Mouse (Mus musculus) spleen, adult 2 months (tissue): ENCODE data around the gene Fbrs.

ENCODE experiments used
- CTCF ChIP-seq: fragments of 200-500 bp; IDR thresholded peaks from 2 replicates; pipeline ENCODE4 v1.5.1; 2011; ENCODE audit warnings: mild to moderate bottlenecking, inconsistent platforms; ENCODE audit not compliant: insufficient read depth, insufficient read length, insufficient replicate concordance; ENCODE audit errors: extremely low read depth
- POLR2A ChIP-seq: fragments of 200-500 bp; IDR thresholded peaks from 2 replicates; pipeline ENCODE4 v1.6.1; 2011; ENCODE audit warnings: low read depth, low read length, inconsistent platforms

DNA sequence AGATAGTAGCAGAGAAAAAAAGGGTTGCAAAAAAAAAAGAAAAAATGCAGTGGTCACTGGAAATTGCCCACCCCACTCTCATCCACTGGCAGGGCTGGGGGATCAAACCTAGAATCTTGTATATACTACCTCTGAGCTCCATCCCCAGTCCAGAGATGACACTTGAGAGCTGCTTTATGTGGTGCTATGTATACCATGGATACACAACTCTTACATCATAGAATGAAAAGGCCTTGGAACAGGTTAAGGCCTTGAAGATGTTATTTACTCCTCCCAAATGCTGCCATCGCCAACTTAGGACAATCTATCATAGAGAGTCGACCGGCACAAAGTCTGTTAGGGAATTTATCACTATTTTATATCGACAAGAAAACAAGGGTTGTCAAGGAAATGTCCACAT is 2.1 kb upstream of the Fbrs start:
- TF ChIP-seq POLR2A (no peak), CTCF (no peak)
